Mouse (Mus musculus) ovary, adult 10 weeks (tissue): ENCODE results near the gene Krtap16-1. TPM values are rescaled to one million over a fixed set of nuclear protein-coding genes. Genes with fewer than 3 reads are reported as not detected.

Source experiments
- polyA plus RNA-seq: library from polyadenylated mRNA; stranded (reverse); fragments of 350-450 nt; fragmentation: Illumina TruSeq; extraction: RNeasy Lipid Tissue Mini Kit (QIAGEN cat#74804); gene quantifications from one replicate; pipeline ENCODE4 v1.2.3, GENCODE M21; 2014

The Krtap16-1 gene
- polyA plus RNA-seq: not detected

GRCm38 (mm10) chr11:99986180-99986647, at the start of gene Krtap16-1:
Gene Krtap16-1 (minus strand): TSS chr11:99986597.

DNA sequence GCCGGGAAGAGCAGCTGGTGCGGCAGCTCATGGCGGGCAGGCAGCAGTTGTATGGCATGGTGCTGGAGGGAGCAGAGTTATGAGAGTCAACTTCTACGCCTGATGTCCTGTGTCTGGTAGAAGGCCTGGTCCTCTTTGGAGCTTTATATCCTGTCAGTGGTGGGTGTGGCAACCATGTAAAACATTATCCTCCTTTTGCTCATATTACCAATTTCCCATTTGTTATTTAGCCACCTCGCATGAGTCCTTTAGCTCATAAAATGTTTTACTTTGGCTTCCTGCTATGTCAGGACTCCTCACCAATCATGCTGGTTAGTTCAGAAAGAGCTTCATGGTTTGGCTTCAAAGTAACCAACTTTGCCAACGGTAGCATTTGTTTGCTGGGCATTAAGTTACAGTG, 43.4 kb upstream of the Krtap16-1 start, which contains the start of gene Krt33b:
Gene Krt33b (minus strand): TSS at position 101 of the 400 bp plus-strand sequence.

GRCm38 (mm10) chr11:100016112-100016511, 29.7 kb upstream of the Krtap16-1 start, which contains the start of gene Krt33a:
Gene Krt33a (minus strand): TSS chr11:100016212.

GRCm38 (mm10) chr11:99993620-99994383, 7.4 kb upstream of the Krtap16-1 start, which contains the start of gene Krtap17-1:
Gene Krtap17-1 (minus strand): TSS chr11:99993994.

GRCm38 (mm10) chr11:99978953-99979352, 7.4 kb downstream of the Krtap16-1 start, which contains the start of gene Krtap29-1:
Gene Krtap29-1 (minus strand): TSS chr11:99979053.

GRCm38 (mm10) chr11:99948175-99948574, 38.2 kb downstream of the Krtap16-1 start, which contains the start of gene Krtap9-5:
Gene Krtap9-5 (plus strand): TSS chr11:99948475.

GRCm38 (mm10) chr11:99935991-99936390, 50.4 kb downstream of the Krtap16-1 start, which contains the start of gene Krtap31-2:
Gene Krtap31-2 (plus strand): TSS chr11:99936291.

Other genes starting within 250 kb of the Krtap16-1 start
- not detected for gene Gm11595, start 213.7 kb downstream of the Krtap16-1 start, polyA plus RNA-seq
- gene Krtap4-8, start 205.9 kb downstream of the Krtap16-1 start, polyA plus RNA-seq: not detected
- gene Krtap4-9, start 201.4 kb downstream of the Krtap16-1 start, polyA plus RNA-seq: not detected
- gene Gm11596, start 193.1 kb downstream of the Krtap16-1 start, polyA plus RNA-seq: not detected
- not detected for gene Gm11569, start 187.7 kb downstream of the Krtap16-1 start, polyA plus RNA-seq
- not detected for gene Gm11554, start 182.2 kb downstream of the Krtap16-1 start, polyA plus RNA-seq
- gene Krtap4-13, start 176.7 kb downstream of the Krtap16-1 start, polyA plus RNA-seq: not detected
- gene Gm11564, start 170.9 kb downstream of the Krtap16-1 start, polyA plus RNA-seq: not detected
- not detected for gene 2300003K06Rik, start 148.5 kb downstream of the Krtap16-1 start, polyA plus RNA-seq
- not detected for gene Krtap4-16, start 135.0 kb downstream of the Krtap16-1 start, polyA plus RNA-seq
- not detected for gene Gm11568, start 128.7 kb downstream of the Krtap16-1 start, polyA plus RNA-seq
- not detected for gene Gm11559, start 122.1 kb downstream of the Krtap16-1 start, polyA plus RNA-seq
- gene Krtap9-1, start 113.2 kb downstream of the Krtap16-1 start, polyA plus RNA-seq: not detected
- not detected for gene Gm11567, start 107.4 kb downstream of the Krtap16-1 start, polyA plus RNA-seq
- not detected for gene Krtap31-1, start 78.7 kb downstream of the Krtap16-1 start, polyA plus RNA-seq
- not detected for gene Gm11565, start 71.8 kb downstream of the Krtap16-1 start, polyA plus RNA-seq
- gene Krtap31-2, start 50.3 kb downstream of the Krtap16-1 start, polyA plus RNA-seq: not detected
- gene Krtap9-5, start 38.1 kb downstream of the Krtap16-1 start, polyA plus RNA-seq: not detected
- not detected for gene Krtap29-1, start 7.5 kb downstream of the Krtap16-1 start, polyA plus RNA-seq
- gene Krtap17-1, start 7.4 kb upstream of the Krtap16-1 start, polyA plus RNA-seq: not detected
- gene Krt33a, start 29.6 kb upstream of the Krtap16-1 start, polyA plus RNA-seq: not detected
- gene Krt33b, start 43.3 kb upstream of the Krtap16-1 start, polyA plus RNA-seq: not detected
- gene Krt34, start 55.0 kb upstream of the Krtap16-1 start, polyA plus RNA-seq: not detected
- gene Krt31, start 64.0 kb upstream of the Krtap16-1 start, polyA plus RNA-seq: not detected
- not detected for gene Krt32, start 101.6 kb upstream of the Krtap16-1 start, polyA plus RNA-seq
- gene Krt35, start 109.6 kb upstream of the Krtap16-1 start, polyA plus RNA-seq: not detected
- gene Krt36, start 119.0 kb upstream of the Krtap16-1 start, polyA plus RNA-seq: not detected
- gene Krt13, start 135.0 kb upstream of the Krtap16-1 start, polyA plus RNA-seq: not detected
- not detected for gene Krt15, start 149.3 kb upstream of the Krtap16-1 start, polyA plus RNA-seq
- gene Krt19, start 162.1 kb upstream of the Krtap16-1 start, polyA plus RNA-seq: 5.7 TPM
- gene Krt9, start 206.6 kb upstream of the Krtap16-1 start, polyA plus RNA-seq: not detected
- not detected for gene Krt14, start 221.0 kb upstream of the Krtap16-1 start, polyA plus RNA-seq